Mouse (Mus musculus) midbrain, postnatal 0 days (tissue): ENCODE measurements at regions not wholly inside any gene's neighbourhood (a gene's known extent, or its start where the extent isn't known, plus 50 kb on each side); places are given as distances from the start of the nearest gene placed in this dataset.
"Not testable (repeated sequence)": the region's sequence is repeated elsewhere in the genome, so short reads cannot be mapped to it uniquely, and the experiment has no call there.

Experiments used
- ATAC-seq: fragments of 200-750 bp; cut with Nextera tagmentation; 2 replicates; pipeline ENCODE4 v1.8.0; 2017; ENCODE audit warnings: moderate number of reproducible peaks, mild to moderate bottlenecking, moderate TSS enrichment, moderate library complexity; ENCODE audit not compliant: low FRiP score
- DNase-seq: peaks from one replicate; pipeline ENCODE4 v3.0.0-alpha.2; 2015; ENCODE audit warnings: low spot score
- H3K27ac ChIP-seq: fragments of 300-500 bp; sonication (generic); 2 replicates; pipeline ENCODE4 v1.5.1; 2014; ENCODE audit warnings: low read depth, mild to moderate bottlenecking, low read length, mixed read lengths
- H3K27me3 ChIP-seq: fragments of 300-500 bp; sonication (generic); 2 replicates; pipeline ENCODE4 v1.6.1; 2014; ENCODE audit warnings: low read length, control low read depth, mixed read lengths; ENCODE audit not compliant: insufficient read depth
- H3K36me3 ChIP-seq: fragments of 300-500 bp; sonication (generic); 2 replicates; pipeline ENCODE4 v1.6.1; 2014; ENCODE audit warnings: low read length, control low read depth, mixed read lengths; ENCODE audit not compliant: insufficient read depth
- H3K4me1 ChIP-seq: fragments of 300-500 bp; sonication (generic); 2 replicates; pipeline ENCODE4 v1.6.1; 2014; ENCODE audit warnings: mild to moderate bottlenecking, control low read depth, antibody characterized with exemption, low read length, mixed read lengths; ENCODE audit not compliant: insufficient read depth
- H3K4me2 ChIP-seq: fragments of 300-500 bp; sonication (generic); 2 replicates; pipeline ENCODE4 v1.6.1; 2014; ENCODE audit warnings: low read depth, mild to moderate bottlenecking, low read length, mixed read lengths; ENCODE audit not compliant: poor library complexity, severe bottlenecking
- H3K4me3 ChIP-seq: fragments of 300-500 bp; sonication (generic); 2 replicates; pipeline ENCODE4 v1.5.1; 2014; ENCODE audit warnings: low read depth, mild to moderate bottlenecking, low read length, moderate library complexity
- H3K9ac ChIP-seq: fragments of 300-500 bp; sonication (generic); replicated peaks from 2 replicates; pipeline ENCODE4 v1.6.1; 2014; ENCODE audit warnings: mild to moderate bottlenecking, low read length, moderate library complexity, mixed read lengths; ENCODE audit not compliant: poor library complexity, severe bottlenecking
- H3K9me3 ChIP-seq: fragments of 300-500 bp; sonication (generic); 2 replicates; pipeline ENCODE4 v1.6.1; 2016; ENCODE audit warnings: low read length, control low read depth
- CTCF ChIP-seq: IDR thresholded peaks from 2 replicates; pipeline ENCODE4 v1.5.1; 2016; ENCODE audit warnings: antibody characterized with exemption, mild to moderate bottlenecking
- WGBS: fragments of 180-500 bp; shearing (Covaris S2); extraction: QIAGEN DNeasy Blood & Tissue Kit; methylation state at CpG from one replicate; pipeline ENCODE4 v1.1.7; 2014; 5-methylcytosine and 5-hydroxymethylcytosine counted together

DNA sequence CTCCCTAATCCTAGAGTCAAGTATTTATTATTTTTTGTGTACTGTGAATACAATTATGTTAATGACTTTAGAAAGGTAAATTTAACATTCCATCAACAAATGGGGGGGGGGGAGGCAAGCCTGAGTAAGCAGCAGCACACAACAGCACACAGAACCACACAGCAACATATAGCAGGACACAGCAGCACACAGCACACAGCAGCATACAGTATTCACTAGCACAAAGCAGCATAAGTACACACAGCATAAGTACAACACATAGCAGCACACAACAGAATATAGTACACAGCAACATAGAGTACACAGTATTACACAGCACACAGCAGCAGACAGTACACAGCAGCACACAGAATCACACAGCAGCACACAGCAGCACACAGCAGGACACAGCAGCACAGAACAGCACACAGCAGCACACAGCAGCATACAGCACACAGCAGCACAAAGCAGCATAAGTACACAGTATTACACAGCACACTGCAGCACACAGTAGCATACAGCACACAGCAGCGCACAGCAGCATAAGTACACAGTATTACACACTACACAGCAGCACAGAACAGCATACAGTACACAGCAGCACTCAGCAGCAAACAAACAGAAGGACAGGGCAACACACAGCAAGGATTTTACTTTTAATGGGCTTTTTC is 605.7 kb downstream of the Tbl1xr1 start:
- Histone ChIP-seq H3K4me3 (no peak overlapping the region), H3K27me3 (no peaks in the 10 kb centered on the region), H3K36me3 (no peaks in the 10 kb centered on the region), H3K4me2 (no peak overlapping the region), H3K9me3 (no peaks in the 10 kb centered on the region), H3K27ac (no peak overlapping the region), H3K9ac (no peak overlapping the region), H3K4me1 (no peaks in the 10 kb centered on the region)
- no peak for TF ChIP-seq CTCF
- ATAC-seq (no peak), DNase-seq (no peak)
- WGBS, result 96% methylated on average over 1 of the region's 1 CpGs

DNA sequence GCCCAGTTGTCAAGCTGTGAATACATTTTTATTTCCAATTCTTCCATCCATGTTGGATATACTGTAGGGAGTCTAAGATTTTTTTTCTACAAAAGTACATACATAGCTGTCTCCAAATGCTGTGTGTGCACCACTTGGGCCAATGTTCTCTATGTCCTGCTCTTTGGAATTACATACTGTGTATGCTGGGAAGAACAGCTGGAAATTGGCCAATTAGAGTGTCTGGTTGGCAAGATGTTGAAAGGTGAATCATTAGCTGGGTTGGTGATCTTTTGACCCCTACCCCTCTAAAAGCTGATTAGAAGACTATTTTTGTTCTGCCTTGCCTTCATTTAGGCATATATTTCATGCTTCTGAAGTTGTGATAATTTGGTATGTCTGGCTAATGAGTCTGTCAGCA is 622.9 kb downstream of the Tbl1xr1 start:
- no peak for TF ChIP-seq CTCF
- no peak for ATAC-seq

DNA sequence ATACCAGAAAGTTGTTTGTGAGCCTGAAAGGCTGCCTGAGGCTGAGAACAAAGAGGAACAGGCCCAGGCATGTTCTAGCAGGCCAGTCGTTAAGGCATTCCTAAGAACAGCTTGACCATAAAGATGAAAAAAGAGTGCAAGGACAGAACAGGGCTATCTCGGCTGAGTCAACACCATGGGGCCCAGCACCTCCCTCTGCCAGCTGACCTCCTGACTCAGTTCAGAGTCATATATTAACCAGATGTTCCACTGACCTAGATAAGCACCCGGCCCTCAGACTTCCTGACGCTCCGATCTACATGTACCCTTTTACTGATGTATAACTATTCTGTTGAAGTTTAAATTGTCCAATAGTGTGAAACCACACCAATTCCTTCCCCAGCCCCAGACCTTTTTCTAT is 625.0 kb downstream of the Tbl1xr1 start:
- H3K4me2 ChIP-seq, H3K4me1 ChIP-seq, ATAC-seq, DNase-seq, H3K36me3 ChIP-seq, H3K27ac ChIP-seq, H3K27me3 ChIP-seq, H3K9me3 ChIP-seq, H3K4me3 ChIP-seq, H3K9ac ChIP-seq: not testable (repeated sequence)
- 93% methylated on average over 5 of the region's 5 CpGs for WGBS

More for the DNA sequence above, 622.9 kb downstream of the Tbl1xr1 start:
- Histone ChIP-seq H3K4me3 (no peak overlapping the region), H3K27ac (no peak overlapping the region), H3K9ac (no peak overlapping the region), H3K27me3 (no peaks in the 10 kb centered on the region), H3K36me3 (no peaks in the 10 kb centered on the region), H3K4me1 (no peaks in the 10 kb centered on the region), H3K9me3 (peaks cover 4% of the 10 kb centered on the region; the same call in 1 of the 2 replicates), H3K4me2 (no peak overlapping the region)
- no peak for DNase-seq

DNA sequence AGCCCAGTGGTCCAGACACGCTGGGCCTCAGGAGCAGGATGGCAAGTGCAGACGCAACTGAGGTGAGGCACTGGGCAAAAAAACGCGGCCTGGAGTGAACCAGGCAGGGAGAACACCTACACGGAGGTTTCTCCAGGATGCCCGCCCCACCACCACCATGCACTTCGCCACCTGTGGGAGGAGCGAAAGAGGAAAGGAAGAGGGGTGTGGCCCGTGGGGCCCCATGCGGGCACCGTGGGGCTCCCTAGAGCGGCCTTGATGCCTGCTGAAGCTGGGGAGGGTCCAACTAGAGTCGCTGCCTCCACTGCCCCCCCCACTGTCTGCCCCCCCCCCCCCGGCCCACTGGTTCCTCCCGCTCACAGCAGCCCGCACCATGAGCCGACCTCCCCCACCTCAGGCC is 629.2 kb downstream of the Tbl1xr1 start:
- no peak for DNase-seq
- H3K9me3 ChIP-seq, result peaks cover 4% of the 10 kb centered on the region; the same call in 1 of the 2 replicates
- WGBS, result 83% methylated on average over 17 of the region's 17 CpGs
- no peak overlapping the region for H3K9ac ChIP-seq
- H3K4me2 ChIP-seq, result no peak overlapping the region
- H3K4me3 ChIP-seq, result no peak overlapping the region
- no peak for ATAC-seq
- TF ChIP-seq CTCF, result no peak
- no peaks in the 10 kb centered on the region for H3K36me3 ChIP-seq
- no peaks in the 10 kb centered on the region for H3K4me1 ChIP-seq
- no peak overlapping the region for H3K27ac ChIP-seq
- H3K27me3 ChIP-seq, result no peaks in the 10 kb centered on the region

DNA sequence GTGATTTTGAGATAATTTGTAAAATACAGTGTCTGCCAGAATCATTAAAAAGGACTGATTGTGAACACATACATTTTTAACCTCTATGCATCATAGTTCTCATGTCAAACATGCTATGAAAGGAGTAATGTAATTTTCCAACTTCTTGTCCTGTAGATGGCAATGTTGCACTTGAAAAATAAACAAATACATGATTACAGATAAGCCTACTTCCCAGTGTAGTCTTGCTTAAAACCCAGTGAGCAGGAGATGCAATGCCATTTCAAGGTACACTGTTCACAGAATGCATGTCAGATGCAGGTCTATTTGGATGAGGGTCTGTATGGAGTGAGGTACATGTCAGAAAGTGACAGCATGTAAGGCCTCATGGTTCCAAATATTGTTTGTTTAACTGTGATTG is 668.6 kb downstream of the Tbl1xr1 start:
- TF ChIP-seq CTCF, result peak; percentile 73
- H3K9me3 ChIP-seq, result no peaks in the 10 kb centered on the region
- ATAC-seq (no peak), DNase-seq (peak; percentile 69)
- H3K4me3 ChIP-seq, result no peak overlapping the region
- H3K4me1 ChIP-seq, result no peaks in the 10 kb centered on the region
- H3K4me2 ChIP-seq, result no peak overlapping the region
- H3K27me3 ChIP-seq, result no peaks in the 10 kb centered on the region
- no peak overlapping the region for H3K9ac ChIP-seq
- no peaks in the 10 kb centered on the region for H3K36me3 ChIP-seq
- H3K27ac ChIP-seq, result no peak overlapping the region
